Mouse (Mus musculus): ENCODE results near the gene L3mbtl2. TPM values are rescaled to one million over a fixed set of nuclear protein-coding genes. Genes with fewer than 3 reads are reported as not detected.
A peak's percentile ranks its signal among the peaks of the same experiment; 100 is the strongest.

The L3mbtl2 gene
- polyA plus RNA-seq (2015; fragmentation: Nextera tagmentation; extraction: Ambion mirVana) = 27.6 and 32.7 TPM in 2 replicates

- H3K27ac ChIP-seq (replicated peaks) = peak within 1 kb of the TSS; percentile 74
- H3K4me3 ChIP-seq = peak within 1 kb of the TSS; percentile 82
- peaks cover 11% of the 10 kb centered on the region for H3K4me1 ChIP-seq (replicated peaks)
- H3K36me3 ChIP-seq = peaks cover 21% of the 10 kb centered on the region
- H3K9me3 ChIP-seq = no peaks in the 10 kb centered on the region
- peak; percentile 99 for ATAC-seq (ENCODE audit: low FRiP score, low read depth)
- peak within 1 kb of the TSS; percentile 71 for H3K4me2 ChIP-seq
- WGBS = under 1% methylated on average over 55 of the region's 55 CpGs
- H3K27me3 ChIP-seq = no peaks in the 10 kb centered on the region
- H3K9ac ChIP-seq = peak within 1 kb of the TSS; percentile 62
Measured at GRCm38 (mm10) chr15:81663697-81664561, at the start of gene L3mbtl2. TSS of gene L3mbtl2 (plus strand) at chr15:81663889.

GRCm38 (mm10) chr15:81649516-81650455 is 13.9 kb upstream of the L3mbtl2 start:
- H3K4me1 ChIP-seq (replicated peaks) = no peaks in the 10 kb centered on the region
- ATAC-seq (ENCODE audit: low FRiP score, low read depth) = no peak
- H3K27me3 ChIP-seq = no peaks in the 10 kb centered on the region
- H3K9me3 ChIP-seq = no peaks in the 10 kb centered on the region
- H3K27ac ChIP-seq (replicated peaks) = no peak overlapping the region
- WGBS = 87% methylated on average over 8 of the region's 8 CpGs
- no peak overlapping the region for H3K4me3 ChIP-seq
- H3K4me2 ChIP-seq = no peak overlapping the region
- H3K9ac ChIP-seq = no peak overlapping the region
- H3K36me3 ChIP-seq = peaks cover 64% of the 10 kb centered on the region

GRCm38 (mm10) chr15:81650636-81651035 is 13.1 kb upstream of the L3mbtl2 start:
- Histone ChIP-seq H3K4me1 (replicated peaks) (no peaks in the 10 kb centered on the region), H3K36me3 (peaks cover 56% of the 10 kb centered on the region), H3K4me2 (no peak overlapping the region), H3K9ac (no peak overlapping the region), H3K27ac (replicated peaks) (no peak overlapping the region), H3K27me3 (no peaks in the 10 kb centered on the region), H3K4me3 (no peak overlapping the region), H3K9me3 (no peaks in the 10 kb centered on the region)
- WGBS = 80% methylated on average over 7 of the region's 7 CpGs
- ATAC-seq (ENCODE audit: low FRiP score, low read depth) = no peak

- Histone ChIP-seq H3K9ac (no peak overlapping the region), H3K27ac (replicated peaks) (no peak overlapping the region), H3K4me2 (no peak overlapping the region), H3K27me3 (no peaks in the 10 kb centered on the region), H3K9me3 (no peaks in the 10 kb centered on the region), H3K4me1 (replicated peaks) (peaks cover 11% of the 10 kb centered on the region), H3K36me3 (no peaks in the 10 kb centered on the region), H3K4me3 (no peak overlapping the region)
- WGBS = 88% methylated on average over 2 of the region's 2 CpGs
- ATAC-seq (ENCODE audit: low FRiP score, low read depth) = no peak
Measured at GRCm38 (mm10) chr15:81661701-81662100, 2.0 kb upstream of the L3mbtl2 start.

GRCm38 (mm10) chr15:81663281-81663680 is 408 bp upstream of the L3mbtl2 start:
- Histone ChIP-seq H3K4me3 (peak overlapping the region; percentile 82), H3K4me2 (peak overlapping the region; percentile 71), H3K4me1 (replicated peaks) (peaks cover 11% of the 10 kb centered on the region), H3K27ac (replicated peaks) (no peak overlapping the region), H3K9ac (peak overlapping the region; percentile 62; the same call in 1 of the 2 replicates), H3K36me3 (peaks cover 14% of the 10 kb centered on the region), H3K27me3 (no peaks in the 10 kb centered on the region), H3K9me3 (no peaks in the 10 kb centered on the region)
- 69% methylated on average over 10 of the region's 10 CpGs for WGBS
- ATAC-seq (ENCODE audit: low FRiP score, low read depth) = no peak; the same call in 1 of the 2 replicates

GRCm38 (mm10) chr15:81666957-81667356 is 3.3 kb downstream of the L3mbtl2 start:
- no peak overlapping the region for H3K4me2 ChIP-seq
- H3K36me3 ChIP-seq = peaks cover 39% of the 10 kb centered on the region
- no peaks in the 10 kb centered on the region for H3K9me3 ChIP-seq
- WGBS = 90% methylated on average over 10 of the region's 10 CpGs
- H3K27ac ChIP-seq (replicated peaks) = no peak overlapping the region
- no peak for ATAC-seq (ENCODE audit: low FRiP score, low read depth)
- H3K4me1 ChIP-seq (replicated peaks) = peaks cover 11% of the 10 kb centered on the region
- no peaks in the 10 kb centered on the region for H3K27me3 ChIP-seq
- H3K9ac ChIP-seq = no peak overlapping the region
- no peak overlapping the region for H3K4me3 ChIP-seq

GRCm38 (mm10) chr15:81670231-81670640 is 6.5 kb downstream of the L3mbtl2 start:
- H3K36me3 ChIP-seq = peaks cover 48% of the 10 kb centered on the region

GRCm38 (mm10) chr15:81676637-81677036 is 12.9 kb downstream of the L3mbtl2 start:
- Histone ChIP-seq H3K27me3 (no peaks in the 10 kb centered on the region), H3K27ac (replicated peaks) (no peak overlapping the region), H3K4me1 (replicated peaks) (no peaks in the 10 kb centered on the region), H3K4me3 (no peak overlapping the region), H3K9me3 (no peaks in the 10 kb centered on the region), H3K9ac (no peak overlapping the region), H3K4me2 (no peak overlapping the region), H3K36me3 (peaks cover 26% of the 10 kb centered on the region)
- WGBS = 89% methylated on average over 3 of the region's 3 CpGs
- ATAC-seq (ENCODE audit: low FRiP score, low read depth) = no peak

More at GRCm38 (mm10) chr15:81670231-81670640, 6.5 kb downstream of the L3mbtl2 start:
- Histone ChIP-seq H3K27ac (replicated peaks) (no peak overlapping the region), H3K4me2 (no peak overlapping the region), H3K9ac (no peak overlapping the region), H3K4me1 (replicated peaks) (peaks cover 4% of the 10 kb centered on the region), H3K9me3 (no peaks in the 10 kb centered on the region), H3K4me3 (no peak overlapping the region), H3K27me3 (no peaks in the 10 kb centered on the region)
- 88% methylated on average over 4 of the region's 4 CpGs for WGBS
- no peak; the same call in 1 of the 2 replicates for ATAC-seq (ENCODE audit: low FRiP score, low read depth)

GRCm38 (mm10) chr15:81680301-81680805 is 16.7 kb downstream of the L3mbtl2 start:
- WGBS = 91% methylated on average over 4 of the region's 4 CpGs
- Histone ChIP-seq H3K36me3 (peaks cover 44% of the 10 kb centered on the region), H3K4me3 (no peak overlapping the region), H3K4me1 (replicated peaks) (no peaks in the 10 kb centered on the region), H3K9ac (no peak overlapping the region), H3K4me2 (no peak overlapping the region), H3K27me3 (no peaks in the 10 kb centered on the region), H3K27ac (replicated peaks) (no peak overlapping the region), H3K9me3 (no peaks in the 10 kb centered on the region)
- ATAC-seq (ENCODE audit: low FRiP score, low read depth) = no peak

- Histone ChIP-seq H3K9ac (peak overlapping the region; percentile 82), H3K4me3 (peak overlapping the region; percentile 51), H3K27ac (replicated peaks) (peak overlapping the region; percentile 72), H3K4me1 (replicated peaks) (peaks cover 32% of the 10 kb centered on the region), H3K4me2 (peak overlapping the region; percentile 87), H3K9me3 (no peaks in the 10 kb centered on the region), H3K36me3 (0 out of 2 replicates have a peak, but pooled peaks cover 4% of the 10 kb centered on the region), H3K27me3 (peaks cover 25% of the 10 kb centered on the region)
- WGBS = 4% methylated on average over 41 of the region's 41 CpGs
- ATAC-seq (ENCODE audit: low FRiP score, low read depth) = no peak; the same call in 1 of the 2 replicates
Measured at GRCm38 (mm10) chr15:81693366-81693966, 29.8 kb downstream of the L3mbtl2 start.

Measured in hindbrain, embryonic 15.5 days (tissue).